Mouse (Mus musculus): ENCODE measurements around the gene Obox1.
"Not testable (repeated sequence)": the region's sequence is repeated elsewhere in the genome, so short reads cannot be mapped to it uniquely, and the experiment has no call there.

Obox1 gene

GRCm38 (mm10) chr7:15388421-15388998, at the start of gene Obox1, which contains the start of gene Obox2:
Gene Obox1, plus strand, starts transcription at chr7:15388948.
Gene Obox2, plus strand, starts transcription at chr7:15388721.
- DNase-seq (ENCODE audit: low spot score): not testable (repeated sequence)

- DNase-seq (ENCODE audit: low spot score): not testable (repeated sequence)
These were observed 10.6 kb downstream of the Obox1 start for GRCm38 (mm10) chr7:15399147-15399874.

GRCm38 (mm10) chr7:15406816-15407215, 18.1 kb downstream of the Obox1 start:
- not testable (repeated sequence) for DNase-seq (ENCODE audit: low spot score)

GRCm38 (mm10) chr7:15418046-15418445, 29.3 kb downstream of the Obox1 start:
- not testable (repeated sequence) for DNase-seq (ENCODE audit: low spot score)

GRCm38 (mm10) chr7:15425537-15425936, 36.8 kb downstream of the Obox1 start:
- DNase-seq (ENCODE audit: low spot score): not testable (repeated sequence)

GRCm38 (mm10) chr7:15509411-15509810, 120.7 kb downstream of the Obox1 start:
- not testable (repeated sequence) for DNase-seq (ENCODE audit: low spot score)

All from lung, postnatal 25 days (tissue).